Mouse (Mus musculus): ENCODE data around the gene Lpar1. TPM values are rescaled to one million over a fixed set of nuclear protein-coding genes. Genes with fewer than 3 reads are reported as not detected.
"Not testable (repeated sequence)": the region's sequence is repeated elsewhere in the genome, so short reads cannot be mapped to it uniquely, and the experiment has no call there.

Gene Lpar1
- polyA plus RNA-seq, 1 experiment from 2014 or later: 66.6 TPM

DNA sequence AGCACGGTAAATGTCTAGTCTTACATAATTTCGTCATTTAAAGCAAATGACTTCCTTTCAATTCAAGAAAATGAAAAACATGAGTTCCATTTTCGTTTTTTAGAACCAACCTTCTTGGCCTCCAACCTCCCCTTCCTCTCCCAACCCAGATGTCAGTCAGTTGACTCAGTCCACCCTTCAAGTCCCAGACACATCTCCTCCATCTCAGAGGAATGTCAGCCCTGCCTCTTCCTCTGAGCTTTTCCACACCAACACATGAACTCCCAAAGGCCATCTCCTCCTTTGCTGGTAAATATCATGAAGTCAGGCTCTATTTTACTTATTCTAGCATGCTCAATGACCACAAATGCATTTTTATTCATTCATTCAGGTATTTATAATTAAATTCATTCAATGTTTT lies 10.5 kb downstream of the Lpar1 start:
- Histone ChIP-seq H3K9me3 (no peaks in the 10 kb centered on the region), H3K9ac (no peak overlapping the region), H3K36me3 (no peaks in the 10 kb centered on the region), H3K4me2 (no peak overlapping the region), H3K4me1 (peaks cover 20% of the 10 kb centered on the region), H3K27ac (no peak overlapping the region), H3K27me3 (replicated peaks) (no peaks in the 10 kb centered on the region), H3K4me3 (replicated peaks) (no peak overlapping the region)
- WGBS: 85% methylated on average over 3 of the region's 3 CpGs
- no peak for ATAC-seq (ENCODE audit: insufficient read depth, low FRiP score, low read depth)

DNA sequence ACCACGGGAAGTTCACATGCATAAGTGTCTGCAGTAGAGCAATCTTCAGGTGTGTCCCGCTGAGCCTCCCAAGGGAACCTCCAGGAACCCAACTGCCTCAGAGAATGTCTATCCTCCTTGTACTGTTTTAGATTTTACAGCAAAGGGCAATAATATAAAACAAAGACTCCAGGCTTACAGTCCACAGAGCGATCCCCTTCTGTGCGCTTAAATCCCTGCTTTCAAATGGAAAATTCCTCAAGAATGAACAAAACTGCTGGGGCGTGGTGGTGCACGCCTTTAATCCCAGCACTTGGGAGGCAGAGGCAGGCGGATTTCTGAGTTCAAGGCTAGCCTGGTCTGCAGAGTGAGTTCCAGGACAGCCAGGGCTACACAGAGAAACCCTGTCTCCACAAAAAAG lies 11.0 kb downstream of the Lpar1 start:
- H3K4me2 ChIP-seq; H3K4me3 ChIP-seq (replicated peaks); H3K36me3 ChIP-seq; H3K27ac ChIP-seq; H3K27me3 ChIP-seq (replicated peaks); H3K9ac ChIP-seq; H3K9me3 ChIP-seq; ATAC-seq (ENCODE audit: insufficient read depth, low FRiP score, low read depth): not testable (repeated sequence)
- WGBS: 93% methylated on average over 7 of the region's 7 CpGs
- H3K4me1 ChIP-seq: peaks cover 17% of the 10 kb centered on the region

DNA sequence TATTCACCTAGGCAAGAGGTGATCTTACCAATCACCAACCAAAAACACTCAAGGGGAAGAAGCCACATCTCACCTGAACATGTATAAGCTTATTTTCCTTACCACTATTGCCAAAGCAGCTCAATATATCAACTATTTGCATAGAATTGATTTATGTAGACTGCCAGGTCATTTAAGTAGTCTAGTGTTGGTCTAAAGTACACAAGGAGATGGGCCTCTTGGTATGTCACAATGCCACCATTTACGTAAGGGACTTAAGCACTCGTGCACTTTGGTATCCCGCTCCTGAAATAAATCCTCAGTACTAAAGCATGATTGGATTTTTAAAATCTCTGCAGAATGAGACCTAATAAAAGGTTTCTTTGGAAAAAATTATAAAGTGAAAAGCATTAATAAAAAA lies 12.9 kb downstream of the Lpar1 start:
- Histone ChIP-seq H3K27ac (no peak overlapping the region), H3K4me1 (0 out of 2 replicates have a peak, but pooled peaks cover 1% of the 10 kb centered on the region), H3K9ac (no peak overlapping the region), H3K36me3 (no peaks in the 10 kb centered on the region), H3K9me3 (no peaks in the 10 kb centered on the region), H3K4me3 (replicated peaks) (no peak overlapping the region), H3K4me2 (no peak overlapping the region), H3K27me3 (replicated peaks) (no peaks in the 10 kb centered on the region)
- WGBS: 85% methylated on average over 3 of the region's 3 CpGs
- no peak for ATAC-seq (ENCODE audit: insufficient read depth, low FRiP score, low read depth)

DNA sequence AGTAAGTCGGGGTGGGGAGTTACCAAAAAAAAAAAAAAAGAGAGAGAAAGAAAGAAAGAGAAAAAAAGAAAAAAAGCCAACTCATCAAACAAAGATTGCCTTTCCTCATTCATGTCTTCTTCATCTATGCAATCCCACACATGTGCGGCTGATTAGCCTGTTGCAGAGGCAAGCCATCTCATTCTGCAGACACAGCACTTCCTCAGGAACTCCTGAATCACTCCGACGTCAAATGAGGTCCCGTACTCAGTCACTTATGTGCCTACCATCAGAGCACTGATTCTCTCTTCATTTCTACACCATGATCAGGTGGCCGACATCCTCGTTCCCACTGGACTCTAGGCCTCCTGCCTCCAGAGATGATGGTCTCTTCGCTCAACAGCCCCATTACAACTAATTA lies 13.3 kb downstream of the Lpar1 start:
- H3K4me1 ChIP-seq: 0 out of 2 replicates have a peak, but pooled peaks cover under 1% of the 10 kb centered on the region
- H3K9ac ChIP-seq: no peak overlapping the region
- H3K4me2 ChIP-seq: no peak overlapping the region
- H3K27me3 ChIP-seq (replicated peaks): no peaks in the 10 kb centered on the region
- no peaks in the 10 kb centered on the region for H3K9me3 ChIP-seq
- H3K4me3 ChIP-seq (replicated peaks): no peak overlapping the region
- no peak for ATAC-seq (ENCODE audit: insufficient read depth, low FRiP score, low read depth)
- WGBS: 82% methylated on average over 8 of the region's 8 CpGs
- H3K27ac ChIP-seq: no peak overlapping the region
- H3K36me3 ChIP-seq: no peaks in the 10 kb centered on the region

DNA sequence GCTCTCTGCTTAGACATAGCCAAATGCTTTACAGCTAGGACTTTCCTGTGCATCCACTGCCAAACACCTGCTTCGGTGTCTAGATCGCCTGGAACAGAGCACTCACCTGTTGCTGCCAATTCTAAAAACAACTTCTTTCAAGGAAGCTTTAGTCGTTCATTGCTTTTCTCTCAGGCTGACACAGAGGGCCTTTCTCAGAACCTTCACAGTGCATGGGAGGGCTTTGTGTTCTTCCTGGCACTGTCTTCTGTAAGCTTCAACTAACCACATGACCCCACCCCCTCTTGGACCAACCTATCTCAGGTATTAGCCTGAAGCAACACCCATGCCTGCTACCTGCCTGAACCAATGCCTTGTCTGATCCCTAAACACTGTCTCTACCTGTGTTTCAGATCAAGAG lies 15.0 kb downstream of the Lpar1 start:
- H3K9me3 ChIP-seq: no peaks in the 10 kb centered on the region
- ATAC-seq (ENCODE audit: insufficient read depth, low FRiP score, low read depth): no peak
- no peak overlapping the region for H3K4me2 ChIP-seq
- WGBS: 85% methylated on average over 3 of the region's 3 CpGs
- H3K27me3 ChIP-seq (replicated peaks): no peaks in the 10 kb centered on the region
- H3K4me3 ChIP-seq (replicated peaks): no peak overlapping the region
- H3K36me3 ChIP-seq: no peaks in the 10 kb centered on the region
- H3K27ac ChIP-seq: no peak overlapping the region
- no peak overlapping the region for H3K9ac ChIP-seq
- H3K4me1 ChIP-seq: 0 out of 2 replicates have a peak, but pooled peaks cover 4% of the 10 kb centered on the region

DNA sequence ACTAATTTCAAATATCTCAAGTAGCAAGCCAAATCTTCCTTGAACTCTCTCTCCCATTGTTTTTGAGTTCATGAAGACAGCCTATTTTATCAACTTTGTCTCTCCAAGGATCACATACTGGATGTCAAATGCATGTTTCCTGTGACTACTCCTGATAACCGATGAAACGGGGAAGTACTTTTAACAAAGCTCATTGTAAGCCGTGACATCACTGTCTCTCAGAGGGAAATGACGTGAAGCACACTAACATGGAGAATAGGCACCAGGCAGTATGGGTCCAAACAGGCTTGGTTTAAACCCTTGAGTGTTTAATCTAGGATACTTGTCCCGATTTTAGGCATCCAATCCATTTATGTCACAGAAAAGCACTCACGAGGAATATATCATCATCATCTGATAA lies 17.9 kb downstream of the Lpar1 start:
- Histone ChIP-seq H3K9ac (no peak overlapping the region), H3K36me3 (no peaks in the 10 kb centered on the region), H3K27me3 (replicated peaks) (no peaks in the 10 kb centered on the region), H3K4me1 (0 out of 2 replicates have a peak, but pooled peaks cover 4% of the 10 kb centered on the region), H3K4me2 (no peak overlapping the region), H3K9me3 (no peaks in the 10 kb centered on the region), H3K4me3 (replicated peaks) (no peak overlapping the region), H3K27ac (no peak overlapping the region)
- 74% methylated on average over 6 of the region's 6 CpGs for WGBS
- ATAC-seq (ENCODE audit: insufficient read depth, low FRiP score, low read depth): no peak

DNA sequence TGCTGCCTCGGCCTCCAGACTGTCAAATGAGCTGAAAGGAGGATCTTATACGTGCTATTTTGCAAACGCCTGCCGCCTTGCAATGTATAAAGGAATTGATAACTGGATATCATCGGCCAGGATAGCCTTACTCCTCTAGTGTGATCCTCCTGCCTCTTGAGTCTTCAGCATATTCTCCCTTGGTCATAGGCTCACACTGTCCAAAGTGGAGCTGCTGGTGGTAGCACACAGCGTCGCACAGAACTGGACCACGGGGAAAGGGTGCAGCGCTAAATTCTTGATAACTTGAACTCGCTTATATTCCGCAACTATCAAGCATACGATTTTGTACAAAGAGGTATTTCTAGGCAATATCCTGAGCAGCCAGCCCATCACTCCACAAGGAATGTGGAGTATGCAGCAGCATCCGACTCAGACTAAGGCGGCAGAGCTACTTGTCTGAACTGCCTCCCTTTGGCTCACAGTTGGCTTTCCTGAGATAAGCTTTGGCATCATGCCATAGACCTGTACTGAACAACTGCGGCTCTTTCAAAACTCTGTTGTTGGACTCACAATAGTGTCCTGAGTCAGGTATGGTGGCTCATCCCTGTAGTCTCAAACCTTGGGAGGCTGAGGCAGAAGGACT lies 18.9 kb downstream of the Lpar1 start:
- WGBS: 67% methylated on average over 15 of the region's 15 CpGs
- Histone ChIP-seq H3K9ac (no peak overlapping the region), H3K4me1 (0 out of 2 replicates have a peak, but pooled peaks cover 4% of the 10 kb centered on the region), H3K9me3 (no peaks in the 10 kb centered on the region), H3K27ac (no peak overlapping the region), H3K27me3 (replicated peaks) (no peaks in the 10 kb centered on the region), H3K36me3 (no peaks in the 10 kb centered on the region), H3K4me3 (replicated peaks) (no peak overlapping the region), H3K4me2 (no peak overlapping the region)
- no peak for ATAC-seq (ENCODE audit: insufficient read depth, low FRiP score, low read depth)

DNA sequence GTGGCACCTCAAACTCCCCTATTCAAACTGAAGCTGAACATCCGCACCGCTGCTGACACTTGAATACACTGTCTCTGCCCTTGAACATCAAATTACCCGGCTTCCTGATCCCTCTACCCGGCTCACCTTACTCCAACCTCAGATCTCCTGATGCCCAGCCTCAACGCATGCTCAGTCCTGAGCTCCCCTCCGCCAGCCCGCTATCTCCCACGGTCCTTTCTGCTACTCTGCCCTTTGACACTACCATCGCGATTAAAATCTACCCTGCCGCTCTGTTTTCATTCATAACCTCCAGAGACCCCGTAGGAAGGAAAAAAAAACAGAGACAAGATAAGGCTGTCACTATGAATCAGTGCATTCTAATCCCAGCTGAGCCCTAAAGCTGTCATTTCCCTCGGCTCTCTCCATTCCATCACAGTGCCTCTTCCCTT lies 19.5 kb downstream of the Lpar1 start:
- H3K4me2 ChIP-seq: no peak overlapping the region
- no peaks in the 10 kb centered on the region for H3K36me3 ChIP-seq
- 40% methylated on average over 13 of the region's 13 CpGs for WGBS
- H3K4me3 ChIP-seq (replicated peaks): no peak overlapping the region
- H3K9ac ChIP-seq: no peak overlapping the region
- H3K4me1 ChIP-seq: 0 out of 2 replicates have a peak, but pooled peaks cover 4% of the 10 kb centered on the region
- H3K9me3 ChIP-seq: no peaks in the 10 kb centered on the region
- ATAC-seq (ENCODE audit: insufficient read depth, low FRiP score, low read depth): no peak
- H3K27me3 ChIP-seq (replicated peaks): no peaks in the 10 kb centered on the region
- no peak overlapping the region for H3K27ac ChIP-seq

DNA sequence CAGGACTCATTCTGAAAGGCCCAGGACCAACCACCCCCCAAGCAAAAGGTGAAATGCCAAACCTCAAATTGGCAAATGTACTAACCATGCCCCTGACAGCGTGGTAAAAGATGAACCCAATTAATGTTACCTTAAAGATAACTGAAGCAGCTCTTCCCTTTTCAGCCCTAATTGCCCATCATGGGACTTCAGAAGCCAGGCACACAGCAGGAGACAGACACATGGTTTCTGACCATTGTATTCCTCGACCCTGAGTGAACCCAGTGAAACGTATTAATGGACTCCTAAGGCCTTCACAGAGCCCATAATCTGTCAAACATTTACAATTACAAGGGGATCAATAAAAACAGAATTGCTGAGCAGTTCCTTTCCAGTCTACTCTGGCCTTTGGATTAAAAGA lies 20.2 kb downstream of the Lpar1 start:
- Histone ChIP-seq H3K9ac (no peak overlapping the region), H3K4me1 (0 out of 2 replicates have a peak, but pooled peaks cover 4% of the 10 kb centered on the region), H3K27me3 (replicated peaks) (no peaks in the 10 kb centered on the region), H3K36me3 (no peaks in the 10 kb centered on the region), H3K4me3 (replicated peaks) (no peak overlapping the region), H3K4me2 (no peak overlapping the region), H3K9me3 (no peaks in the 10 kb centered on the region), H3K27ac (no peak overlapping the region)
- WGBS: 48% methylated on average over 3 of the region's 3 CpGs
- ATAC-seq (ENCODE audit: insufficient read depth, low FRiP score, low read depth): no peak

DNA sequence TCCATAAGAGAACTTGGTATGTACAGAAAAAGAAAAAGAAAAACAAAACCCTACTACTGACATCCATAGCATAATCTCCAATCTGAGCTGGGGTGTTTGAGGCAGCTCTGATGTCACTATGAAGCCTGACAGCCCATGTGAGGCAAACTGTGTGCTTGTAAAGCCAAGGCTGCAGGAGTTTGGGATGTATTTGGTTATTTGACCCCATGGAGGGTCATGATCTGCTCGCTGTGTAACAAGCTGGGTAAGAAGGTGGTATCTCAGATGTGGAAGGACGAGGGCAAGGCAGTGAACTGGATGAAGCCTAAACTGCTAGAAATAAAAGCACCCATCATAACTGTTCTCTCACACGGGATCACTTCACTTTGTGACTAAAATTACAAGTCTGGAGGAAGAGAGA lies 21.4 kb downstream of the Lpar1 start:
- no peak for ATAC-seq (ENCODE audit: insufficient read depth, low FRiP score, low read depth)
- Histone ChIP-seq H3K9ac (no peak overlapping the region), H3K4me1 (0 out of 2 replicates have a peak, but pooled peaks cover 4% of the 10 kb centered on the region), H3K27ac (no peak overlapping the region), H3K27me3 (replicated peaks) (no peaks in the 10 kb centered on the region), H3K36me3 (no peaks in the 10 kb centered on the region), H3K9me3 (no peaks in the 10 kb centered on the region), H3K4me3 (replicated peaks) (no peak overlapping the region), H3K4me2 (no peak overlapping the region)
- WGBS: 71% methylated on average over 3 of the region's 3 CpGs

DNA sequence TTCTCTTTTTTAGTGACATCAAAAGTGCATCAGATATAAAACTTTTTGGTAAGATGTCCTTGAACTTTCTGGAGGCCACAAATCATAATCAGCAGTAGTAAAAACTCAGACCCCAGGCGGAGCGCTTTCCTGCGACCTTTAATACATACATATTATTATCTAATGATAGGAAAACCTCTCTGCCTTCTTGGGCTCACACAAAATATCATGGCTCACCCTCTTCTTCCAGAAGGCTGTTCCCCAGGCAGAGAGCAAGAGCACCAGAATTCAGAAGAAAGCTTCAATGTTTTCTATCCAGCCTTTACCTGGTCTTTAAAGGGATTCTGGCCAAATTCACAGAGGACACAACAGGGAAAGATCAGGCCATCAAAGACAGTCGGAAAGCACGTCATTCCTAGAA lies 23.0 kb downstream of the Lpar1 start:
- Histone ChIP-seq H3K9me3 (no peaks in the 10 kb centered on the region), H3K27ac (no peak overlapping the region), H3K27me3 (replicated peaks) (no peaks in the 10 kb centered on the region), H3K4me1 (0 out of 2 replicates have a peak, but pooled peaks cover 4% of the 10 kb centered on the region), H3K36me3 (no peaks in the 10 kb centered on the region), H3K4me3 (replicated peaks) (no peak overlapping the region), H3K4me2 (no peak overlapping the region), H3K9ac (no peak overlapping the region)
- no peak for ATAC-seq (ENCODE audit: insufficient read depth, low FRiP score, low read depth)
- WGBS: 79% methylated on average over 5 of the region's 5 CpGs

DNA sequence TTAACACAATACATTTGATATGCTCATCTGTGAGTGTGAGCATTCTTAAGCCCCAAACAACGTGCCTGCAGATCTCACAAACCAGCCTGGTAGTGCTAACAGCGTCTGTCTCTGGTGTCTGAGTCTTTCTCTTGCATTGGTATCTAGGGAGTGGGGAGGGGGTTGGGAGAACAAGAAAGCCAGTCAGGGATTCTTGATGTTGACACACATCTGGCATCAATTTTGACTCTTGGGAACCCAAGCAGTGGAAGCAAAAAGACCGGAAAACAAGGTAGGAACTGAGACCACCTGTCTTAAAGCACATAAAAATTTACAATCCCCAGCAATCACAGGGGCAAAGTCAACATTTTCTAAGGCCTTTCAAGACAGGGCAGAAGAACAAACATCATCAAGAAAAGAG lies 23.4 kb downstream of the Lpar1 start:
- H3K4me1 ChIP-seq: 0 out of 2 replicates have a peak, but pooled peaks cover 2% of the 10 kb centered on the region
- 57% methylated on average over 3 of the region's 3 CpGs for WGBS
- H3K9me3 ChIP-seq: no peaks in the 10 kb centered on the region
- no peak overlapping the region for H3K9ac ChIP-seq
- no peak overlapping the region for H3K4me2 ChIP-seq
- H3K36me3 ChIP-seq: no peaks in the 10 kb centered on the region
- H3K27me3 ChIP-seq (replicated peaks): no peaks in the 10 kb centered on the region
- no peak overlapping the region for H3K4me3 ChIP-seq (replicated peaks)
- no peak overlapping the region for H3K27ac ChIP-seq
- no peak for ATAC-seq (ENCODE audit: insufficient read depth, low FRiP score, low read depth)

DNA sequence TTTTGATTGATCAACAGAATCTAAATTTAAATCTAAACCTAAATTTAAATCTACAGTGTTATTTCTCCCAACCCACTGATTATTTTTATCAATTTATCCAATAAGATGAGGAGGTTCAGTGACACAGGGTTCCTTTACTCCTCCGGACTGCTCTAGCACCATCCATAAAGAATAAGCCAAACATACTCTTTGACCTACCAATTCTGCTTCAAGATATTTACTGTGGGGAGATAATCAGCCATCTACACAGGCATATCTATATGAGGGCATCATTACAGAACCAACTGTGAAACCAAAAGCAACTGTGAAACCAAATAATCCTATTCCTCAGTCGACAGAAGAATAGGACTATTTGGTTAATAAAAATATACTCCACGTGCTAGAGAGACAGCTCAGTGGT lies 25.8 kb downstream of the Lpar1 start:
- Histone ChIP-seq H3K9ac (no peak overlapping the region), H3K4me2 (no peak overlapping the region), H3K27ac (no peak overlapping the region), H3K4me1 (no peaks in the 10 kb centered on the region), H3K9me3 (no peaks in the 10 kb centered on the region), H3K27me3 (replicated peaks) (no peaks in the 10 kb centered on the region), H3K36me3 (no peaks in the 10 kb centered on the region), H3K4me3 (replicated peaks) (no peak overlapping the region)
- no peak for ATAC-seq (ENCODE audit: insufficient read depth, low FRiP score, low read depth)
- WGBS: 76% methylated on average over 3 of the region's 3 CpGs
